Mouse (Mus musculus) frontal cortex, adult 2 months (tissue): ENCODE results near the gene Ten1. TPM values are rescaled to one million over a fixed set of nuclear protein-coding genes. Genes with fewer than 3 reads are reported as not detected.

ENCODE experiments used
- polyA plus RNA-seq: library from polyadenylated mRNA; depleted of rRNA; stranded (reverse); fragments of >200 nt; gene quantifications from 2 replicates; pipeline ENCODE4 v1.2.3, GENCODE M21; 2012; rRNA removed

The Ten1 gene
- polyA plus RNA-seq, 1 experiment: 50.9 TPM

Other genes with a start within 250 kb of the Ten1 start
- gene Itgb4, start 224.1 kb upstream of the Ten1 start, polyA plus RNA-seq: 5.7 and 7.2 TPM in 2 replicates
- 17.6 and 19.3 TPM in 2 replicates for gene Galk1, start 186.1 kb upstream of the Ten1 start, polyA plus RNA-seq
- gene H3f3b, start 170.9 kb upstream of the Ten1 start, polyA plus RNA-seq: 347 and 369 TPM in 2 replicates
- gene Unk, start 168.5 kb upstream of the Ten1 start, polyA plus RNA-seq: 35.4 and 38.1 TPM in 2 replicates
- 0.84 and 0.90 TPM in 2 replicates for gene Unc13d, start 120.9 kb upstream of the Ten1 start, polyA plus RNA-seq
- 391 and 407 TPM in 2 replicates for gene Wbp2, start 111.9 kb upstream of the Ten1 start, polyA plus RNA-seq
- 6.2 and 7.4 TPM in 2 replicates for gene Trim47, start 71.6 kb upstream of the Ten1 start, polyA plus RNA-seq
- gene Trim65, start 67.7 kb upstream of the Ten1 start, polyA plus RNA-seq: 6.2 and 6.3 TPM in 2 replicates
- 36.1 and 44.3 TPM in 2 replicates for gene Mrpl38, start 60.0 kb upstream of the Ten1 start, polyA plus RNA-seq
- gene Fbf1, start 30.7 kb upstream of the Ten1 start, polyA plus RNA-seq: 105 and 124 TPM in 2 replicates
- 119 and 129 TPM in 2 replicates for gene Acox1, start 190 bp downstream of the Ten1 start, polyA plus RNA-seq
- 1.0 and 1.1 TPM in 2 replicates for gene Evpl, start 39.2 kb downstream of the Ten1 start, polyA plus RNA-seq
- 63.4 and 63.9 TPM in 2 replicates for gene Srp68, start 75.4 kb downstream of the Ten1 start, polyA plus RNA-seq
- not detected in 2 replicates for gene Galr2, start 82.1 kb downstream of the Ten1 start, polyA plus RNA-seq
- gene Exoc7, start 108.4 kb downstream of the Ten1 start, polyA plus RNA-seq: 89.7 and 97.5 TPM in 2 replicates
- gene Foxj1, start 136.5 kb downstream of the Ten1 start, polyA plus RNA-seq: 4.6 and 5.6 TPM in 2 replicates
- gene Rnf157, start 214.2 kb downstream of the Ten1 start, polyA plus RNA-seq: 180 and 191 TPM in 2 replicates
- gene Ubald2, start 235.2 kb downstream of the Ten1 start, polyA plus RNA-seq: 58.7 TPM in 2 replicates